Mouse (Mus musculus) gastrocnemius, adult 2 months (tissue): ENCODE results near the gene Arl2. TPM values are rescaled to one million over a fixed set of nuclear protein-coding genes. Genes with fewer than 3 reads are reported as not detected.
"Not testable (repeated sequence)": the region's sequence is repeated elsewhere in the genome, so short reads cannot be mapped to it uniquely, and the experiment has no call there.

Experiments
- DNase-seq: peaks from one replicate; pipeline ENCODE4 v3.0.0; 2022
- H3K27ac ChIP-seq: fragments of 200-600 bp; 2 replicates; pipeline ENCODE4 v1.8.1; 2022; ENCODE audit warnings: mild to moderate bottlenecking
- H3K4me3 ChIP-seq: fragments of 200-600 bp; 2 replicates; pipeline ENCODE4 v1.8.1; 2022; ENCODE audit warnings: mild to moderate bottlenecking, moderate library complexity
- CTCF ChIP-seq: fragments of 200-600 bp; IDR thresholded peaks from 2 replicates; pipeline ENCODE4 v1.8.1; 2022; ENCODE audit warnings: antibody characterized with exemption, mild to moderate bottlenecking, moderate library complexity
- intact Hi-C: fragments of 180-260 bp; cut with DNase I; formaldehyde crosslinking; loops from one replicate; pipeline ENCODE4 v1.15.1; 2025
- total RNA-seq, 2 experiments: library from RNA; stranded (reverse); gene quantifications; 2 replicates each; pipeline ENCODE4 v1.2.3; 2021

Gene Arl2
- total RNA-seq, 2 experiments from 2014 or later, result 57.5 to 70.8 TPM

DNA sequence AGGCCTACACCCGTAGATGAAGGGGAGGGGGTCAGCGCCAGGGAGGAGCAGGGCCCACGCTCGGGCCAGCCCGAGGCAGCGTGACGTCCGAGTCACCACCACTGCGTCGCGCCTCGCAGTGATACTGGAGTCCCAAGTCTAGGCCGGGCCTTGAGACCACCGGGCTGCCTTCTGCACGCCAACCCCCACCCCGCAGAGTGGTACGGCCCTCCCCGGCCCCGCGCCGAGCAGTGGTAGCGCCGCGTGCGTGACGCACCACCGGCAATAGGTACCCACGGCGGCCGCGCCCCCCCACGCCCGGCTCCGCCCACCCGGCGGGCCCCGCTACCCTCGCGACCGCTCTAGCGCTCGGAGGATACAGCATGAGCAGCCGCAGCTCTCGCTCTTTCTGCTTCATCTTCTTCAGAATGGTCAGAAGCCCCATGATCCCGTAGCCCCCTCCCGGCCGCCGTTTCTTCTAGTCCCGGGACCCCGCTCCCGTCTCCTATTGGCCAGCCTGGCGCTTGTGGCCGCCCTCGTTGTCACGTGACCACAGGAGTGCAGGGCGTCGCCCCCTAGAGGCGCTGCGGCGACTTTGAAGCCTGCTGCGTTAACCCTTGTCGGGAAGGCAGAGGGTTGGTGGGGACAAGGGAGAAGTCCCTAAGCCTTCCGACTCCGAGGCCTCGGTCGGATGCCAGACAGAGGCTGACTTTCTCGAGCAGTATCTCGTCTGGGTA, 512 bp downstream of the Arl2 start, which contains the start of gene Batf2:
Batf2 (plus strand) TSS at position 306 of the 716 bp plus-strand sequence.
- peak; percentile 69 for TF ChIP-seq CTCF
- H3K27ac ChIP-seq, result peak within 1 kb of the TSS; percentile 97
- intact Hi-C loops, result loop anchor here (2.0 kb wide), 1 partner anchor 94 kb away; the partner anchor contains the start of gene Ppp2r5b
- peak within 1 kb of the TSS; percentile 97 for H3K4me3 ChIP-seq
- DNase-seq, result peak; percentile 95

- Histone ChIP-seq H3K27ac (peak overlapping the region; percentile 97), H3K4me3 (peak overlapping the region; percentile 97)
- intact Hi-C loops, result loop anchor here (2.0 kb wide), 1 partner anchor 94 kb away; the partner anchor contains the start of gene Ppp2r5b
- TF ChIP-seq CTCF, result no peak
- no peak for DNase-seq
Measured at GRCm38 (mm10) chr19:6140374-6140677, 1.0 kb downstream of the Arl2 start.

- intact Hi-C loops, result loop anchor here (2.0 kb wide), 1 partner anchor 95 kb away; the partner anchor contains the start of gene Ppp2r5b
- no peak for TF ChIP-seq CTCF
- H3K4me3 ChIP-seq, result peak overlapping the region; percentile 97
- H3K27ac ChIP-seq, result peak overlapping the region; percentile 97
- DNase-seq, result no peak
Measured at GRCm38 (mm10) chr19:6139701-6140100, 1.6 kb downstream of the Arl2 start.

GRCm38 (mm10) chr19:6136397-6136796, 5.0 kb downstream of the Arl2 start:
- Histone ChIP-seq H3K4me3 (no peak overlapping the region), H3K27ac (no peak overlapping the region)
- no peak for TF ChIP-seq CTCF
- no peak for DNase-seq
- intact Hi-C loops, result no loop called here

DNA sequence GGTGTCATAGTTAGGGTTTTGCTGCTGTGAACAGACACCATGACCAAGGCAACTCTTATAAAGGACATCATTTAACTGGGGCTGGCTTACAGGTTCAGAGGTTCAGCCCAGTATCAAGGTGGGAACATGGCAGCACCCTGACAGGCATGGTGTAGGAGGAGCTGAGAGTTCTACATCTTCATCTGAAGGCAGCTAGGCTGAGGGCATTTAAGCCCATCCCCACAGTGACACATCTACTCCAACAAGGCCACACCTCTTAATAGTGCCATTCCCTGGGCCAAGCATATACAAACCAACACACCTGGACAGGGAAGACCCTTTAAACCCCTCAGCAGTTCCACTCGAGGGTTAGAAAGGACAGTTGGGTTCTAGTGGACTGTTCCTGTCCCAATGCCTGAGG, 8.2 kb downstream of the Arl2 start:
- intact Hi-C loops, H3K4me3 ChIP-seq, DNase-seq, H3K27ac ChIP-seq: not testable (repeated sequence)

DNA sequence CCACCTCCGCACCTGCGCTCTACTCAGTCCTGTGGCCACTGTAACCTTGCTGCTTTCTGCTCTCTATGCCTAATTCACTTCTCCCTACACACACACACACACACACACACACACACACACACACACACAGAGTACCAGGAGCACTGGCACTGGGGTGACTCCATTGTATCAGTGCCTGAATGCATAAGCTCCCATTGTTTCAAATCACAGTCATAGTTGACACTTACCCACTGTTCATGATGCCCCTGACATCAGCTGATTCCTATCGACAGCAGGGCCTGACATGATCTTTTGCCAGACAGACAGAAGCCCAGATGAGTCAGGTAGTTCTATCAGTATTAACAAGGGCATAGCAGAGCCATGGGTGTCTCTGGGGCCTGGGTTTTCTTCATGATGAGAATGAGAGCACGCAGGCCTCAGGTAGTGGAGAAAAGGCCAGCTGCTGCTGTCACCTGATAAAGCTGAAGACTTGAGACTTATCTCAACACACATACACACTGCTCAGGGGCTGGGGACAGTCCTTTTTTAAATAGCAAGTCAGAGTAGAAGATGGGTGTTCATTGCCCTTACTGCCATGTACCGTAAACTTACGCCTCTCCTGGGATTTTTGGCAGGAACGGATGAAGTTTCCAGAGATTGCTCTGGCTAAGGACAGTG, 9.0 kb downstream of the Arl2 start:
- Histone ChIP-seq H3K27ac (no peak overlapping the region), H3K4me3 (no peak overlapping the region)
- intact Hi-C loops, result no loop called here
- DNase-seq, result no peak
- no peak for TF ChIP-seq CTCF

DNA sequence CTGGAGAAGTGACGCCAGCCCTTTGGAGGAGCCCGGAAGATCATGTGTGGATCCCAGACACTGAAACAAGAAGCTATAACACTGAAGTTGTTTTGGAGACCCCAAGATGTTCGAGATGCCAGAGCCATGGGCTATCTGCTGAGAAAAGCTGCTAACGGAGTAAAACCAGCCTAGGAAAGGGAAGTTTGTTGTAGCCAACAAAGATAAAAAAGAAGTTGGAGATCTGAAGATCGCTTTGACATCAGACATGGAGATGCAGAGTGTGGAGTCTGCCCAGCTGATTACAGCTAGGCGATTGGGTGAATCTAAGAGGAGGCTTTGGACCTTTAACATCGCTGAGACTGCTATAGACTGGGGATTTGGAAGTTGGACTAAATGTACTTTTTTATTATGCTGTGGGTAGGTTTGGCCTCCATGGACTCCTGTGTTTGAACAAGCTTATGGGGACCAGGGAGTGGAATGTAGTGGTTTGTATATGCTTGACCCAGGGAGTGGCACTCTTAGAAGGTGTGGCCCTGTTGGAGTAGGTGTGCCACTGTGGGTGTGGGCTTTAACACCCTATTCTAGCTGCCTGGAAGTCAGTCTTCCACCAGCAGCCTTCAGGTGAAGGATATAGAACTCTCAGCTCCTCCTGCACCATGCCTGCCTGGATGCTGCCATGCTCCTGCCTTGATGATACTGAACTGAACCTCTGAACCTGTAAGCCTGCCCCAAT, 10.8 kb downstream of the Arl2 start:
- intact Hi-C loops, H3K4me3 ChIP-seq, DNase-seq: not testable (repeated sequence)

GRCm38 (mm10) chr19:6127760-6128341, 13.5 kb downstream of the Arl2 start, which contains the start of gene Snx15:
Gene Snx15 (minus strand): TSS chr19:6128304.
- TF ChIP-seq CTCF, result no peak
- H3K4me3 ChIP-seq, result peak within 1 kb of the TSS; percentile 87
- peak within 1 kb of the TSS; percentile 99 for H3K27ac ChIP-seq
- intact Hi-C loops, result loop anchor here (2.0 to 10.0 kb wide), 2 partner anchors 163 to 207 kb away; partner anchors contain the start of genes Men1 and Pola2
- peak; percentile 97 for DNase-seq

More for the DNA sequence above, 10.8 kb downstream of the Arl2 start:
- not testable (repeated sequence) for H3K27ac ChIP-seq

DNA sequence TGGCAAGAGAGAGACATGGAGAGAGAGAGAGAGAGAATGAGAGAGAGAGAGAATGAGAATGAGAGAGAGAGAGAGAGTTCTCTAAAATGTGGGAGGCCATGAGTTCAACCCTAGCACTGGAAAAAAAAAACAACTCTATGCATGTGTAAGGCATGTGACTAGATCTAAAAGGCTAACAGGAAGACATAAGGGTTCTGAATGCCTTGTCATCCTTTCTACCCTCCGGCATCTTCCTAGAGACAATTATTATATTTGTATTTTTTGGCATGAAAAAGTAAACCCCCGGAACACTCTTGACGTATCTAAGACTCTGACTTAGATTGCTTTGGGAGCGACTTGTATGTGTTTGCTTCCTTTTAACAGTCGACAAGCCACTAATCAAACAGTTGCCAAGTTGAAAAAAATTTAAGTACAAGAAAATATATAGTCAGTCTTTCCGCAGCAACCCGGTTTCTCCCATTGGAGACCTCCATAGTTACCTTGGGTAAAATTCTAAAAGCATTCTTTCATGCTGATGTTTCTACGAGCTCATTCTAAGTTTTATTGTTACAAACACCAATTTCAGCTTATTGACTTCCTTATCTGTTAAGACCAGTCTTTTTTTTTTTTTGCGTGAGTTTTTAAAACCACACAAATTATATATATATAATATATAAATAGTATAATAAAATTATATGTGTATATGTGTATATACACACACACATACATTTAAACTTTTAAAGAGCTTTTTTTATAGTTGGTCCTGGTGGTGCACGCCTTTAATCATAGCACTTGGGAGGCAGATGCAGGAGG, 14.4 kb downstream of the Arl2 start:
- TF ChIP-seq CTCF, result no peak
- Histone ChIP-seq H3K27ac (peak overlapping the region; percentile 99), H3K4me3 (peak overlapping the region; percentile 87)
- intact Hi-C loops, result loop anchor here (2.0 to 10.0 kb wide), 2 partner anchors 162 to 208 kb away; partner anchors contain the start of genes Men1 and Pola2
- no peak for DNase-seq

- H3K4me3 ChIP-seq, result no peak overlapping the region
- H3K27ac ChIP-seq, result no peak overlapping the region
- TF ChIP-seq CTCF, result peak; percentile 88
- intact Hi-C loops, result loop anchor here (2.0 to 10.0 kb wide), 2 partner anchors 161 to 209 kb away; partner anchors contain the start of genes Men1 and Pola2
- peak; percentile 50 for DNase-seq
Measured at GRCm38 (mm10) chr19:6126289-6126688, 15.1 kb downstream of the Arl2 start.

DNA sequence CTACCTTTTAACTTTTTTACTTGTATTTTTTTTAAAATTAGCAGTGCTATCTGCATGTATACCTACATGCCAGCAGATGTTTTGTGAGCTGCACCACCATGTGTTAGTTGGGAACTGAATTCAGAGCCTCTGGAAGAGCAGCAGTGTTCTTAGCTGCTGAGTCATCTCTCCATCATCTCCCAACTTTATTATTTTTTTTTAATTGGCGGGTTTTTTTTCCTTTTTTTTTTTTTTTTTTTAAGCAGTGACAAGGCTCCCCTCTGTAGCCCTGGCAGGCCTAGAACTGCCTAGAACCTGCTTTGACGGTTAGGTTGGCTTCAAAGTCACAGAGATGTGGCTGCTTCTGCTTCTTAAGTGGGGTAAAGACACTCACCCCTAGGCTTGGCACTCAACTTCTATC, 16.4 kb downstream of the Arl2 start:
- Histone ChIP-seq H3K27ac (no peak overlapping the region), H3K4me3 (no peak overlapping the region)
- no peak for TF ChIP-seq CTCF
- intact Hi-C loops, result loop anchor here (10.0 kb wide), 1 partner anchor 210 kb away; the partner anchor contains the start of gene Men1
- DNase-seq, result no peak
